Mouse (Mus musculus): ENCODE results near the gene BC035044. TPM values are rescaled to one million over a fixed set of nuclear protein-coding genes. Genes with fewer than 3 reads are reported as not detected.
"Not testable (repeated sequence)": the region's sequence is repeated elsewhere in the genome, so short reads cannot be mapped to it uniquely, and the experiment has no call there.

Gene BC035044
- 0.49 and 0.70 TPM in 2 replicates for polyA plus RNA-seq (2016; fragmentation: Nextera tagmentation; extraction: Ambion mirVana)

DNA sequence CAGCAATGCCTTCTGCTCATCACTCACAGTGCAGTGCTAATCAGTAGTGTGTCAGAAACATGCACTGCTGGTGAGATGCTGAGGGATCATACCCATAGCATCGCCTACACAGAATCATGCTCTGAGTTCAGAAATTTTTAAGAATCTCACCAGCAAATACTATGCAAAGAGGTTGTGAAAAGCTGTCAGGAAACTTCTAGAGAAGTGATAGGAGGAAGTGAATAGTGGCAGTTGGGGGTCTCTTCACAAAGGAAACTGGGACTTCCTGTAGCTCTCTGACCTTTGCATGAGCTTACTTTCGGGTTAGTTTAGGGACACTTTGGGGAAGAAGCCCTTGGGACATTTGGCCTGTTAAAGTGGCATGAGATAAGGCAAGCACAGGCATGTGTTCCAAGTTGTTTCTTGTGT is at the start of gene BC035044:
Gene BC035044 (minus strand): TSS at position 179 of the 408 bp plus-strand sequence.
- WGBS: 60% methylated on average over 2 of the region's 2 CpGs

GRCm38 (mm10) chr6:128935889-128936665 is 45.2 kb upstream of the BC035044 start:
- not testable (repeated sequence) for H3K4me3 ChIP-seq; H3K27me3 ChIP-seq (ENCODE audit: insufficient read depth, poor library complexity, severe bottlenecking); H3K9me3 ChIP-seq; DNase-seq (ENCODE audit: low spot score); H3K27ac ChIP-seq; H3K36me3 ChIP-seq; H3K4me1 ChIP-seq
- WGBS: 85% methylated on average over 5 of the region's 13 CpGs

More for the DNA sequence above, at the start of gene BC035044:
- no peak for DNase-seq (ENCODE audit: low spot score)
- no peaks in the 10 kb centered on the region for H3K36me3 ChIP-seq
- no peaks in the 10 kb centered on the region for H3K4me1 ChIP-seq
- H3K27ac ChIP-seq: no peak within 1 kb of the TSS
- no peaks in the 10 kb centered on the region for H3K9me3 ChIP-seq
- H3K4me3 ChIP-seq: no peak within 1 kb of the TSS
- H3K27me3 ChIP-seq (ENCODE audit: insufficient read depth, poor library complexity, severe bottlenecking): no peaks in the 10 kb centered on the region

- H3K27me3 ChIP-seq (ENCODE audit: insufficient read depth, poor library complexity, severe bottlenecking); H3K9me3 ChIP-seq; DNase-seq (ENCODE audit: low spot score); H3K4me3 ChIP-seq; H3K4me1 ChIP-seq; H3K27ac ChIP-seq; H3K36me3 ChIP-seq: not testable (repeated sequence)
- WGBS: 90% methylated on average over 4 of the region's 4 CpGs
These were observed 43.2 kb upstream of the BC035044 start, which contains the start of gene Clec2g for GRCm38 (mm10) chr6:128934081-128934480. Gene Clec2g (plus strand): TSS chr6:128934381.

GRCm38 (mm10) chr6:128933050-128933449 is 42.1 kb upstream of the BC035044 start:
- Histone ChIP-seq H3K4me1 (no peaks in the 10 kb centered on the region), H3K9me3 (no peaks in the 10 kb centered on the region), H3K36me3 (no peaks in the 10 kb centered on the region), H3K27ac (no peak overlapping the region), H3K27me3 (ENCODE audit: insufficient read depth, poor library complexity, severe bottlenecking) (no peaks in the 10 kb centered on the region), H3K4me3 (no peak overlapping the region)
- no peak for DNase-seq (ENCODE audit: low spot score)
- 77% methylated on average over 2 of the region's 2 CpGs for WGBS

DNA sequence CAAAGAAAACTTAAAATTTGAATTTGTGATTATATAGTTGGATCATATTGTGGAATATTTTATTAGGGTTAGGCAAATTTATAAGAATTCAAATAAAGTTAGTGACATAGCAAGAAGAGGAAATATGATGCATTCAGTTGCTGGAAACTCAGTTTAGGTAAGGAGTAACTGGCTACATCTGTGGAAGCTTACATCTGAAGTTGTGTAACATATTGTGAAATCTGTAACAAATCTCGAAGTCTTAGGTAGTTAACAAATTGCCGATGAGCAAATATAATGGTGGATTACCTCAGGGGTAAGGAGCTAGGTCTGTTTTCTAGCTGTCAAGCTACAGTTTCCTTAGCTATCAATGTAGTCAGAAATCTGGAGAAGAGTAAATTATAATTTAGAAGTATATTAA is 26.4 kb upstream of the BC035044 start:
- Histone ChIP-seq H3K4me1 (no peaks in the 10 kb centered on the region), H3K4me3 (no peak overlapping the region), H3K36me3 (no peaks in the 10 kb centered on the region), H3K27ac (no peak overlapping the region), H3K9me3 (no peaks in the 10 kb centered on the region), H3K27me3 (ENCODE audit: insufficient read depth, poor library complexity, severe bottlenecking) (no peaks in the 10 kb centered on the region)
- WGBS: 83% methylated on average over 2 of the region's 2 CpGs
- DNase-seq (ENCODE audit: low spot score): no peak

DNA sequence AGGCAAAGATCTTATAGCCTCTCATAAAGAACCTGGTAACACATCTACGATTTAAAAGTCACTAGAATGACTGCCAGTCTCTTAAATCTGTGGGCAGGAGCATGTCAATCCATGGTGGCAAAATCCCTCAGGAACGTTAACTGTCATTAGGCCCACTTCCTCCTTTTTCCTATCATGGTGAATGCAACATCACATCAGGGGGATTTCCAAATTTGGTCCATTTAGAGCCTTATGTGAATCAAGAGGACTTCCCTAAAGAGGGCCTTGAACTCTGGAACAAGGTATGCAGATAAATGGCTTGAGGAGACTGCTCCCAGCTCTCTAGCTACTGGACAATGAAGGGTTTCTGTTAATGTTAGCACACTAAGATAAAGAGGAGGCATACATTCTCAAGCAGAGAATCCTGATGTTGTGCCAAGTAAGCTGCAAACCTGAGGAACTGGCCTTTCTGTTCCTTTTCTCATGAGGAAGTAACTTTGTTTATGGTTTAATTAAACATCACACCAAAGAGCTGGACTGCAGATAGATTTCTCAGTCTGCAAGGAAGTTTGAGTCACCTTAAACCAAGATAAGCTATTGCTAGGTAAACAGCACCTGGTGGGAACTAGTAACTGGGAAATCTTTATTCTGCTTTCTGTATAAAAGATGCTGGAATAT is 22.8 kb upstream of the BC035044 start:
- no peaks in the 10 kb centered on the region for H3K9me3 ChIP-seq
- H3K4me1 ChIP-seq: no peaks in the 10 kb centered on the region
- no peaks in the 10 kb centered on the region for H3K27me3 ChIP-seq (ENCODE audit: insufficient read depth, poor library complexity, severe bottlenecking)
- no peak overlapping the region for H3K27ac ChIP-seq
- no peak for DNase-seq (ENCODE audit: low spot score)
- H3K36me3 ChIP-seq: no peaks in the 10 kb centered on the region
- H3K4me3 ChIP-seq: no peak overlapping the region
- 78% methylated on average over 2 of the region's 2 CpGs for WGBS

DNA sequence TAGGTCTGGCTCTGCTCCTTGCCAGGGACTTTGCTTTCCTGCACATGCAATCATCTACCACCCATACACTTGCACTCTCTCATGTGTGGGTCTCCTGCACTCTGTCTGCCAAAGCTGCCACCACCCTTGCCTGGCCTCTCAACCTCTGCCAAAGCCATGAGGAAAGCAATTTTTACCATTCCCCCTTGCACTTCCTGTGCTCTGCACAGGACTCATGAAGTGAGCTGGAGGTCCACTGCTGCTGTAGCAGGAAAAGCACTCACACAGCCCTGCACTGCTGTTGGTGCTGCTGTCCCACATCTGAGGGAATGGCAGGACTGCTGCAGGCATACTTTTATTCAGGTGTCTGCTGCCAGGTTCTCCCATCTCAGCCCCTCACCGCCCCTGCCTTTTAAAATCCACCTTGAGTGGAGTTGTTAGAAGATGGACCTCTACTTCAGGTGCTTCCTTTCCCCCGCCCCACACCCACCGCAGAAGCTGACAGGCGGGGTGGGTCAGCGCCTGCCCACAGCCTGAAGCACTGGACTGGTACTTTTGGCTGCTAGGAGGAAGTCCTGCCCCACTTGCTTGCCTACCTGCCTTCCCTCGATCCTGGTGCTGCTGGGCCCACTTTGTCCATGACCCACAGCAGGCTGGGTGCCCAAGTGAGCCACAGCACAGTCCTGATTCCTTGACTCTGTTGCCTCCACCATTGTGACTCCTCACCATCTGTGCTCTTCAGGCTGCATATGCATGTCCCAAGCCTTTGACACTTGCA is 10.0 kb upstream of the BC035044 start:
- DNase-seq (ENCODE audit: low spot score); H3K4me1 ChIP-seq; H3K36me3 ChIP-seq; H3K9me3 ChIP-seq; H3K27ac ChIP-seq; H3K4me3 ChIP-seq; H3K27me3 ChIP-seq (ENCODE audit: insufficient read depth, poor library complexity, severe bottlenecking): not testable (repeated sequence)
- WGBS: 87% methylated on average over 6 of the region's 6 CpGs

DNA sequence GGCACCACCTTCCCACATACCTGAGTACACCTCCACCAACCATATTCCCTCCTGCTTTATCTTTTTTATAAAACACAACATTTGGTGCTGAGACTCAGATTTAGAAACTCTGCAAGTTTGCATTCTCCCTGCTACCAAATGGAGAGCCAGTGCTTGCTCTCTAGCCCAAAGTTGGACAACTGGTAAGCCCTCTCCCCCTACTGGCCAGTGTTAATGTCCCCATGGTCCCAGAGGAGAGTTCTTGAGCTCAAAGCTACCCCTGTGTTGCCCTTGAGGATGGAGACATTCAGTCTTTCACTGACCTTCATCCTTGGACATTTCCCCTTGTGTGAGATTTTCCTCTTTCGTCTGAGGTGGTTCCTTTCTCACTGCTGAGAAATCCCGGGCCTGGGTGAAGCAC is 9.1 kb upstream of the BC035044 start:
- H3K9me3 ChIP-seq: no peaks in the 10 kb centered on the region
- H3K4me1 ChIP-seq: no peaks in the 10 kb centered on the region
- no peak overlapping the region for H3K4me3 ChIP-seq
- H3K27me3 ChIP-seq (ENCODE audit: insufficient read depth, poor library complexity, severe bottlenecking): no peaks in the 10 kb centered on the region
- WGBS: 90% methylated on average over 2 of the region's 2 CpGs
- H3K36me3 ChIP-seq: no peaks in the 10 kb centered on the region
- H3K27ac ChIP-seq: no peak overlapping the region
- DNase-seq (ENCODE audit: low spot score): no peak

DNA sequence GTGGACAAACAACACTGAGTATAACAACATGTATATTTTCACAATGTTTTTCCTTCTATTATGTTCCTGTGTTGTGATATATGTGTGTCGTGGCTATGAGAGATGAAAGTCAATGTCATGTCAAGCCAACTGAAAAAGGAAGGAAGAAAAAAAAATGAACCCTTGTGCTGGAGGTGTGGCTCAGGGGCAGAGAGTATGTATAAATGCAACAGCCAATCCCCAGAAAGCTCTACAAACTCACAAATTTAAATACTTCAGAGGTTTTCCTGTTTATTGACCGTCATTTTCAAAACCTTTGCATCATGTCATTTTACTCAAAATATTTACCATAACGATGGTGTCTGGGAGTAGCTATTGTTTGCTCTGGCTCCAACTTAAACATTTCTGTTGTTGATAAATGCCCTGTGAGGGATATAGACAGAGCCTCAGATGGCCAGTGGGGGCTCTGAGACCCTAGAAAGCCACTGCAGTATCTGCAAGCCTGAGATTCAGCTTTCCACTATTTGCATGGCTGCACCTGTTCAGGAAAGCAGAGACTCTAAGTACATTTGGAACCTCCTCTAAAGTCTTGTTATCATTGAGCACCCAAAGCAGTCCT is 4.6 kb upstream of the BC035044 start:
- Histone ChIP-seq H3K27me3 (ENCODE audit: insufficient read depth, poor library complexity, severe bottlenecking) (no peaks in the 10 kb centered on the region), H3K36me3 (no peaks in the 10 kb centered on the region), H3K4me1 (no peaks in the 10 kb centered on the region), H3K9me3 (no peaks in the 10 kb centered on the region), H3K27ac (no peak overlapping the region), H3K4me3 (no peak overlapping the region)
- DNase-seq (ENCODE audit: low spot score): no peak
- WGBS: 77% methylated on average over 3 of the region's 3 CpGs

GRCm38 (mm10) chr6:128888834-128889233 is 2.1 kb downstream of the BC035044 start:
- Histone ChIP-seq H3K4me3 (no peak overlapping the region), H3K27me3 (ENCODE audit: insufficient read depth, poor library complexity, severe bottlenecking) (no peaks in the 10 kb centered on the region), H3K4me1 (no peaks in the 10 kb centered on the region), H3K36me3 (no peaks in the 10 kb centered on the region), H3K27ac (no peak overlapping the region), H3K9me3 (no peaks in the 10 kb centered on the region)
- DNase-seq (ENCODE audit: low spot score): no peak
- WGBS: 75% methylated on average over 5 of the region's 5 CpGs

DNA sequence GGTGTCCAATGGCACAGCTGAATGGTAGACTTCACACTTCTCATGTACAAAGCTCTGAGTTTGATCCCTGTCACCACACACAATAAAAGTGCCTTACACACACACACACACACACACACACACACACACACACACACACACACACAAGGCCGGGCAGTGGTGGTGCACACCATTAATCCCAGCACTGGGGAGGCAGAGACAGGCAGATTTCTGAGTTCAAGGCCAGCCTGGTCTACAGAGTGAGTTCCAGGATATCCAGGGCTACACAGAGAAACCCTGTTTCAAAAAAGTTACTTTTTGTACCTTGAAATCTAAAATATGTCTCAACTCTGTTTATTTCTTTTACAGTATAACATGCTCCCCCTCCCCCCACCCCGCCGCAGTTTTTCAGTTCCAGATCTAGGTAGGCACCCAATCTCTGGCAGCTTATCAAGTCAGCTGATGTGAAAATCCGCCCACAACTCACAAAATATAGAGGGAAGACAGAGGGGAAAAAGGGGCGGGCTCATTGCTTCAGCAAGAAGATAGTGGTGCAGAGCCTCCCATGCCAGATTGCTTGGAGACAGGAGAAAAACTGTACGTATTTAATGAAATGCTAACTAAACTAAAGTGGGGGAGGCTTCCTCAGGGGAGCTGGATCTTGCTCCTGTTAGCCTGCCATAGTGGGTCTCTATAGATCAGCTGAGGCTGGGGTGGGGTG is 3.7 kb downstream of the BC035044 start, which contains the start of gene Clec2i:
Gene Clec2i (plus strand): TSS at position 498 of the 700 bp plus-strand sequence.
- DNase-seq (ENCODE audit: low spot score); H3K4me3 ChIP-seq; H3K27ac ChIP-seq; H3K27me3 ChIP-seq (ENCODE audit: insufficient read depth, poor library complexity, severe bottlenecking); H3K36me3 ChIP-seq; H3K9me3 ChIP-seq; H3K4me1 ChIP-seq: not testable (repeated sequence)
- WGBS: 77% methylated on average over 6 of the region's 6 CpGs

DNA sequence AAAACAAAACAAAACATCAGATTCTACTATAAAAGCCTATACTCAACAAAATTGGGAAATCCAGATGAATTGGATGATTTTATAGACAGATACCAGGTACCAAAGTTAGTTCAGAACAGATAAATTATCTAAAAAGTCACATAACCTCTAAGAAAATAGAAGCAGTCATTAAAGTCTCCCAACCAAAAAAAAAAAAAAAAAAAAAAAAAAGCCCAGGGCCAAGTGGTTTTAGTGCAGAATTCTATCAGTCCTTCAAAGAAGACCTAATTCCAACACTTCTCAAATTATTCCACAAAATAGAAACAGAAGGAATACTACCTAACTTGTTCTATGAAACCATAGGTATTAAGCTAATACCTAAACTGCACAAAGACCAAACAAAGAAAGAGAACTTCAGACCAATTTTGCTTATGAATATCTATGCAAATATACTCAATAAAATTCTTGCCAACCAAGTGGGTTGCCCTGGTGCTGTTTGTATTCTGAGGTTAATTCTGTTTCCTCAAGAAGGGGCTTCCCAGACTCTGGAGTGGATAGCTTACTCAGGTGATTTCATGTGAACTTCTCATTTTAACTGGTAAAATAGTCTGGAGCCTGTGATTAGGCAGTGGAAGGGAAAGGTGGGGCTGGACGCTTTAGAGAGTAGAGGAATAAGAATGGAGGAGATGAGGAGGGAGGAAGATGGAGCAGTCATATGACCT is 18.9 kb downstream of the BC035044 start:
- 85% methylated on average over 1 of the region's 1 CpGs for WGBS
- no peaks in the 10 kb centered on the region for H3K36me3 ChIP-seq
- H3K27me3 ChIP-seq (ENCODE audit: insufficient read depth, poor library complexity, severe bottlenecking): no peaks in the 10 kb centered on the region
- no peak overlapping the region for H3K4me3 ChIP-seq
- H3K9me3 ChIP-seq: no peaks in the 10 kb centered on the region
- H3K27ac ChIP-seq: no peak overlapping the region
- H3K4me1 ChIP-seq: peaks cover 7% of the 10 kb centered on the region; the same call in 1 of the 2 replicates
- no peak for DNase-seq (ENCODE audit: low spot score)
